Mouse (Mus musculus): ENCODE results near the gene Pah.

DNA sequence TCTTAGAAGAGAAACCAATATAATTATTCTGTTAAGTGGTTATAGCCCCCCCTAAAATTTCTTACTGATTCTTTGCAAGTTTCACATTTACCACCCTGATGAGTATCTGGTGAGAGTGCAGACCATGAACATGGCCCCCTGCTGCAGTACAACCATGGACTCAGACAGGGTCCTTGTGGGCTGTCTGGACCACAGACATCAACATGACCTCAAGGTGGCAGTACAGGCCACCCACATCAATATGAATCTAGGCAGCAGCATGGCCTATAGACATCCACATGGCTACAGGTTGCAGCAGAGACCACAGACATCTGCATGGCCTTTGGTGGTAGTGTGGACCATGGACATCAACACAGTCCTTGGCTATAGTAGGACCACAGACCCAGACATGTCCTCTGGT, 8.5 kb upstream of the Pah start:
- TF ChIP-seq CTCF (IDR thresholded peaks at IDR 0.05; ENCODE audit: low read depth, low read length) (no peak), POLR2AphosphoS5 (IDR thresholded peaks at IDR 0.05; ENCODE audit: insufficient replicate concordance, low read depth, low read length) (no peak)

Measured in G1E (cell line).